Comparison of ENCODE assay signal across 26 mouse cellular contexts in the genomic region with DNA sequence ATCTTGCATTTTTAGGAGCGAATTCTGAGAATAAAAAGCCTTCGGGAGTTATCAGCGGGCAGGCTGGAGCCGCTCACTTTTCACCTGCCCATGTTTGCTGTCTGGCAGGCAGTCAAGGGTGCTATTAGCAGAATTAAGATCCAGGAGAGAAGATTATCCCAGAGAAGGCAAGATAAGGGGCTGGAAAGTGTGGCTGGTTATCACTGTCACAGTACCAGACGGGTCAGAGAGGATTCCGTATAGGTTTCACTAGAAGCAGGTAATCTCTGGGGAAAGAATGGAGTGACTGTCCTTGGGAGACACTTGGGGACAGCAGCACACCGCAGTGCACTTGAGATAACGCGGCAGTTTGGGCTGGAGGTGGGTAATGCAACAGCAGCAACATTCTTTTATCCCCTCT.
DNase-seq lines count a peak whose midpoint lies in the region; ATAC-seq and TF ChIP-seq lines count a peak whose summit lies in the region.
"Had no signal": no experiment of that assay in that cellular context is flagged by ENCODE, and none has a peak within 500 bp of the region (broad histone marks: within the 10 kb centered on the region; RNA-seq: fewer than 3 reads in every experiment).

No protein-coding gene starts in this region.

- no peaks in the 10 kb centered on the region; the same call in 1 of the 2 replicates for H3K9me3 ChIP-seq in forebrain, embryonic 10.5 days
- H3K9me3 ChIP-seq in forebrain, embryonic 15.5 days: no peaks in the 10 kb centered on the region
- no peaks in the 10 kb centered on the region for H3K9me3 ChIP-seq in heart, embryonic 15.5 days (replicated peaks)
- H3K9me3 ChIP-seq in lung, embryonic 14.5 days (ENCODE audit: low read depth, low read length): no peaks in the 10 kb centered on the region
- H3K9me3 ChIP-seq in liver, embryonic 12.5 days (replicated peaks): no peaks in the 10 kb centered on the region
- H3K9me3 ChIP-seq in kidney, embryonic 16.5 days (ENCODE audit: low read length): no peaks in the 10 kb centered on the region
- H3K9me3 ChIP-seq: embryonic facial prominence, embryonic 13.5 days; intestine, embryonic 15.5 days; midbrain, embryonic 10.5 days; stomach, embryonic 15.5 days had no signal

- peak; percentile 10 for DNase-seq in forebrain, embryonic 10.5 days (ENCODE audit: extremely low spot score, low spot score)
- no peak for DNase-seq in heart, postnatal 14 days
- no peak for DNase-seq in lung, embryonic 14.5 days
- DNase-seq in lung, adult 18-20 months: no peak
- DNase-seq: adrenal gland, adult 8-10 months; cerebellum, adult 9-10 months; gastrocnemius, postnatal 36 days; kidney, postnatal 4 days; layer of hippocampus, adult 9-11 months; left cerebral cortex, postnatal 4 days; retina, postnatal 1 day; thymus, adult 18-20 months had no signal

- intact Hi-C loops in heart, postnatal 14 days (cut with DNase I): no loop called here

- WGBS in forebrain, embryonic 10.5 days: 75% methylated on average over 9 of the region's 9 CpGs
- WGBS in forebrain, embryonic 15.5 days: 74% methylated on average over 9 of the region's 9 CpGs
- 24% methylated on average over 9 of the region's 9 CpGs for WGBS in heart, embryonic 15.5 days
- 25% methylated on average over 9 of the region's 9 CpGs for WGBS in lung, embryonic 14.5 days
- 28% methylated on average over 9 of the region's 9 CpGs for WGBS in liver, embryonic 12.5 days (ENCODE audit: insufficient replicate concordance)
- WGBS in kidney, embryonic 16.5 days: 81% methylated on average over 9 of the region's 9 CpGs

- ATAC-seq in forebrain, embryonic 15.5 days (replicated peaks): no peak
- no peak; the same call in 1 of the 2 replicates for ATAC-seq in heart, embryonic 15.5 days (replicated peaks; ENCODE audit: insufficient number of reproducible peaks, insufficient read depth, low FRiP score, low read depth)
- no peak for ATAC-seq in lung, embryonic 14.5 days (ENCODE audit: insufficient read depth)
- peak; percentile 67 for ATAC-seq in liver, embryonic 12.5 days
- ATAC-seq in kidney, embryonic 16.5 days (ENCODE audit: low FRiP score, low TSS enrichment): no peak
- ATAC-seq: CD4-positive, CD25-positive, alpha-beta regulatory T cell, adult 4 months; forebrain, embryonic 16.5 days; intestine, embryonic 15.5 days; Patski had no signal

- peaks cover 43% of the 10 kb centered on the region for H3K27me3 ChIP-seq in forebrain, embryonic 10.5 days (ENCODE audit: poor library complexity, severe bottlenecking)
- no peaks in the 10 kb centered on the region for H3K27me3 ChIP-seq in forebrain, embryonic 15.5 days
- no peaks in the 10 kb centered on the region for H3K27me3 ChIP-seq in heart, embryonic 15.5 days
- no peaks in the 10 kb centered on the region for H3K27me3 ChIP-seq in lung, embryonic 14.5 days (ENCODE audit: insufficient read depth, low read length)
- no peaks in the 10 kb centered on the region; the same call in 1 of the 2 replicates for H3K27me3 ChIP-seq in liver, embryonic 12.5 days (replicated peaks)
- no peaks in the 10 kb centered on the region for H3K27me3 ChIP-seq in kidney, embryonic 16.5 days (ENCODE audit: insufficient read depth, low read length)
- H3K27me3 ChIP-seq: intestine, embryonic 15.5 days; Patski; stomach, embryonic 15.5 days had no signal

- no peak overlapping the region for H3K4me3 ChIP-seq in forebrain, embryonic 10.5 days
- no peak overlapping the region for H3K4me3 ChIP-seq in forebrain, embryonic 15.5 days
- no peak overlapping the region for H3K4me3 ChIP-seq in heart, embryonic 15.5 days
- H3K4me3 ChIP-seq in lung, embryonic 14.5 days (ENCODE audit: low read depth, low read length): no peak overlapping the region
- no peak overlapping the region for H3K4me3 ChIP-seq in liver, embryonic 12.5 days
- H3K4me3 ChIP-seq in kidney, embryonic 16.5 days (ENCODE audit: low read length): no peak overlapping the region
- H3K4me3 ChIP-seq: embryonic facial prominence, embryonic 13.5 days; hindbrain, embryonic 12.5 days; intestine, embryonic 15.5 days; left cerebral cortex, adult 2 months; midbrain, embryonic 10.5 days; stomach, embryonic 15.5 days had no signal

- no peaks in the 10 kb centered on the region for H3K36me3 ChIP-seq in forebrain, embryonic 10.5 days (replicated peaks)
- no peaks in the 10 kb centered on the region for H3K36me3 ChIP-seq in forebrain, embryonic 15.5 days
- no peaks in the 10 kb centered on the region for H3K36me3 ChIP-seq in heart, embryonic 15.5 days
- no peaks in the 10 kb centered on the region for H3K36me3 ChIP-seq in lung, embryonic 14.5 days (ENCODE audit: insufficient read depth)
- no peaks in the 10 kb centered on the region for H3K36me3 ChIP-seq in liver, embryonic 12.5 days
- H3K36me3 ChIP-seq in kidney, embryonic 16.5 days (ENCODE audit: insufficient read depth, low read length): no peaks in the 10 kb centered on the region
- H3K36me3 ChIP-seq: embryonic facial prominence, embryonic 13.5 days; hindbrain, embryonic 12.5 days; intestine, embryonic 15.5 days; midbrain, embryonic 10.5 days; stomach, embryonic 15.5 days had no signal

- H3K27ac ChIP-seq in forebrain, embryonic 10.5 days: no peak overlapping the region
- H3K27ac ChIP-seq in forebrain, embryonic 15.5 days (replicated peaks): no peak overlapping the region
- no peak overlapping the region for H3K27ac ChIP-seq in heart, embryonic 15.5 days
- H3K27ac ChIP-seq in lung, embryonic 14.5 days (ENCODE audit: low read depth): 0 out of 2 replicates have a peak overlapping the region, but pooled peaks have one; percentile 30
- H3K27ac ChIP-seq in liver, embryonic 12.5 days: no peak overlapping the region
- no peak overlapping the region for H3K27ac ChIP-seq in kidney, embryonic 16.5 days (ENCODE audit: low read length)
- H3K27ac ChIP-seq: embryonic facial prominence, embryonic 13.5 days; hindbrain, embryonic 12.5 days; intestine, embryonic 15.5 days; left cerebral cortex, adult 2 months; macrophage; midbrain, embryonic 10.5 days; stomach, embryonic 15.5 days had no signal

- H3K4me1 ChIP-seq in forebrain, embryonic 10.5 days: peaks cover 11% of the 10 kb centered on the region
- no peaks in the 10 kb centered on the region for H3K4me1 ChIP-seq in forebrain, embryonic 15.5 days
- H3K4me1 ChIP-seq in heart, embryonic 15.5 days (replicated peaks): peaks cover 5% of the 10 kb centered on the region
- H3K4me1 ChIP-seq in lung, embryonic 14.5 days (ENCODE audit: insufficient read depth): peaks cover 4% of the 10 kb centered on the region; the same call in 1 of the 2 replicates
- H3K4me1 ChIP-seq in liver, embryonic 12.5 days: peaks cover 11% of the 10 kb centered on the region
- peaks cover 4% of the 10 kb centered on the region; the same call in 1 of the 2 replicates for H3K4me1 ChIP-seq in kidney, embryonic 16.5 days (ENCODE audit: insufficient read depth, low read length)
- H3K4me1 ChIP-seq: hindbrain, embryonic 12.5 days; intestine, embryonic 15.5 days; midbrain, embryonic 10.5 days; stomach, embryonic 15.5 days had no signal

- TF ChIP-seq CTCF in lung, embryonic 14.5 days (IDR thresholded peaks at IDR 0.05; ENCODE audit: low read depth): no peak

- H3K4me2 ChIP-seq in forebrain, embryonic 15.5 days (replicated peaks): no peak overlapping the region
- peak overlapping the region; percentile 18; the same call in 1 of the 2 replicates for H3K4me2 ChIP-seq in heart, embryonic 15.5 days
- H3K4me2 ChIP-seq in lung, embryonic 14.5 days: no peak overlapping the region
- H3K4me2 ChIP-seq in liver, embryonic 12.5 days: peak overlapping the region; percentile 29
- no peak overlapping the region for H3K4me2 ChIP-seq in kidney, embryonic 16.5 days (replicated peaks; ENCODE audit: low read depth, low read length)
- H3K4me2 ChIP-seq: embryonic facial prominence, embryonic 13.5 days; hindbrain, embryonic 12.5 days; intestine, embryonic 15.5 days; stomach, embryonic 15.5 days had no signal

- no peak overlapping the region for H3K9ac ChIP-seq in forebrain, embryonic 15.5 days (replicated peaks)
- no peak overlapping the region for H3K9ac ChIP-seq in heart, embryonic 15.5 days
- H3K9ac ChIP-seq in lung, embryonic 14.5 days: no peak overlapping the region
- H3K9ac ChIP-seq in liver, embryonic 12.5 days: no peak overlapping the region
- no peak overlapping the region for H3K9ac ChIP-seq in kidney, embryonic 16.5 days (replicated peaks; ENCODE audit: low read length)
- H3K9ac ChIP-seq: embryonic facial prominence, embryonic 13.5 days; hindbrain, embryonic 12.5 days; intestine, embryonic 15.5 days; stomach, embryonic 15.5 days had no signal

Comparison
In these comparisons a context has a peak if more than half of its experiments do, and no peak if none do; other contexts are left out.
1. H3K4me2 ChIP-seq: peak in heart, embryonic 15.5 days (single experiment) and liver, embryonic 12.5 days (single experiment); none in forebrain, embryonic 15.5 days (single experiment), lung, embryonic 14.5 days (single experiment) and kidney, embryonic 16.5 days (single experiment).